Mouse (Mus musculus) adrenal gland, postnatal 25 days (tissue): ENCODE results near the gene Retnlg. TPM values are rescaled to one million over a fixed set of nuclear protein-coding genes. Genes with fewer than 3 reads are reported as not detected.
"Not testable (repeated sequence)": the region's sequence is repeated elsewhere in the genome, so short reads cannot be mapped to it uniquely, and the experiment has no call there.

ENCODE experiments used
- DNase-seq: peaks from one replicate; pipeline ENCODE4 v3.0.0; 2021; ENCODE audit warnings: mixed read lengths
- long read RNA-seq: library from polyadenylated mRNA; stranded (forward); transcript quantifications from one replicate; pipeline ENCODE4 v2.0.0, GENCODE M21; 2021
- total RNA-seq: library from RNA; stranded (reverse); gene quantifications from 2 replicates; pipeline ENCODE4 v1.2.3, GENCODE M21; 2021

Retnlg gene
- total RNA-seq: not detected in 2 replicates
- long read RNA-seq: 0 reads

DNA sequence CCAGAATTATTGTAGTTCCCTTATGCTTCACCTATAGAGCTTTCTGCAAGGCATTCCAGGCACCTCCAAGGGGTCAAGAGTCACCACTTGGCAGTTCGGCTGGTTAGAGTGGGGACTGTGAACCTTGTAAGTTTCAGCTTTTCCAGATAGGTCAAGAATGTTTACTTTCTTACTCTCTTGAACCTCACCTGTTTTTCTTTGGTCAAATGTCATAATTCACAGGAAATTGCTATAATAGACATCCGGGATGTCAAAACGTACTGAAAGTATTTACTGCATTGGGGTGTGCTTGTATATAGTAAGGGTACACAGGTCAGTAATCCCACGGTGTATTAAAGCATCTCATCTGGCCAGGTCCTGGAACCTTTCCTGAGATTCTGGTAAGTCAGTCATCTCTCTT lies at the start of gene Retnlg:
Gene Retnlg, plus strand, starts transcription at position 301 of the 400 bp plus-strand sequence.
- no peak for DNase-seq

DNA sequence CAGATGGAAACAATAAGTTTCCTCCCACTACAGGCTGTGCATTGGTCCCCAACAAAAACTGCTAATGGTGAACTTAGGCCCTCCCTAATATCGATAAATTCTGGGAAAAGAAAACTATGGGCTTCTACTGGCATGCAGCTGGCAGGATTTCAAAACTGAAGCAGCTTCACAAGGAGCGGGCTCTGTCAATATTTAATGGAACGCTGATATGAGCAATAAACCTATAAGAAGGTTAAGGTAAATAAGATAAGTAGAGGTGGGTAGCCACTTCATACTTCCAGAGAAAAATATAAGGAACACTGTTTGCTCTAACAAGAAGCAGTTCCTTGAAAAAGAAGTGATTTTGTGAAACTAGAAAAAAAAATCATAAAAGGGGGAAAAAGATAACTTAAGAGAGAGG lies 45.9 kb upstream of the Retnlg start:
- no peak for DNase-seq

DNA sequence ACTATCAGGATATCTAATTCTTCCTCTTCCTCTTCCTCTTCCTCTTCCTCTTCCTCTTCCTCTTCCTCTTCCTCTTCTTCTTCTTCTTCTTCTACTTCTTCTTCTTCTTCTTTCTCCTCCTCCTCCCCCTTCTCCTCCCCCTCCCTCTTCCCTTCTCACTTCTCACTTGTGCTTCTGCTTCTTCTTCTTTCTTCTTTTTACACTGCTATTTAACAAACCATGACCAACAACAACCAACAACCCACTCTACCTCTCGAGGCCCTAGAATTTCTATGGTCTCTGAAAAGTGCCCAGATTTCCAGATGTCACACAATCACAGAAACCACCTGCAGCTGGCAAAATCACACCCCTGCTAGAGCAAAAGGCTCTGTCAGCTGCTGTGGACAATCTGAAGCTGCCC lies 44.8 kb upstream of the Retnlg start:
- DNase-seq: no peak

DNA sequence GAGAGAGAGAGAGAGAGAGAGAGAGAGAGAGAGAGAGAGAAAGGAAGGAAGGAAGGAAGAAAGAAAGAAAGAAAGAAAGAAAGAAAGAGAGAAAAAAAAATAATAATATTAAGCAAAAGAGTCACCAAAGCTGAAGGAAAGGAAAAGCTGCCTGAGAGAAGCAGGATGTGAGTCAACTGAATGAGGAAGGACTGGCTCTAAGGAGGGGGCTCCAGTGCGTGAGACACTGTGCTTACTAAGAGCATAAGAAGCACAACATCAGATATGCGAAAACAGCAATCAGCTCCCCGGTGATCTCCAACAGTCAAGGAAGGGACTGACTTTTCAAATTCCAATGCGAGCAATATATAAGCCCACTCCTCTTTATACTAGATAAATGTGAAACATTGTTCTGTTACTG lies 43.4 kb upstream of the Retnlg start:
- no peak for DNase-seq

DNA sequence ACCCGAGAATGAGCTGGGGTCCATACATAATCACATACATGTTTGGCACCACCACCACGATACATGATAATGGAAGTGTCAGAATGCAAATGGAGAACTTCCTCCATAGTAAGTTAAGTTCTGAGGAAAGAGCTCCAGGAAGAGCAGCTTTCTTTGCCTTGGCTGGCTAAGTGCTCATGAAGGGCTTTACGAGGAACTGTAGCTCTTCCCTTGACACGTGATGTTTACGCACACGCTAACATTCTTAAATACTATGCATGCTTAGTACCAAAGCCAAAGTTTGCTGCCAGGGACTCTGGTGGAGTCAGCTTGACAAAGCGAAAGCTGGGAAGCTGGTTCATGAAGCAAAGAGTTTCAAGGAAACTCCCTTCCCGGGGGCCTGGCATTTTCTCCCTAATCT lies 40.4 kb upstream of the Retnlg start:
- DNase-seq: no peak

DNA sequence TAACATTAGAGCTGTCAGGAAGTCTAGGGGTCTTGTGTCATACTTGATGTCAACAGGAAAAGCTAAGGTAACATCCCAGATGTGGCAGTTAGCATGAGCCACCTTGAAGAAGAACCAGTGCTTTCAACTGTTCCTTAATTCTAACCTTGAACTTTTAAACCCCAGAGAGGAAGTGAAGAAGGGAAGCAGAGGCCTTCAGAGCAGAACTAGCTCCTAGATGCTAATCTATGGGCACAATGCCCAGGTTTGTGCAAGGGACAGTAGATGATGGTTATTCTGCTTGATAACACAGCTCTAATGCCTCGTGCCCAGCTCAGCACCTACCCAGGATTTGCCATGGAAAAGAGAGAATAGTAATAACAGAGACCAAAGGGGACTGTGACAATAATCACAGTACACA lies 38.8 kb upstream of the Retnlg start:
- DNase-seq: not testable (repeated sequence)

DNA sequence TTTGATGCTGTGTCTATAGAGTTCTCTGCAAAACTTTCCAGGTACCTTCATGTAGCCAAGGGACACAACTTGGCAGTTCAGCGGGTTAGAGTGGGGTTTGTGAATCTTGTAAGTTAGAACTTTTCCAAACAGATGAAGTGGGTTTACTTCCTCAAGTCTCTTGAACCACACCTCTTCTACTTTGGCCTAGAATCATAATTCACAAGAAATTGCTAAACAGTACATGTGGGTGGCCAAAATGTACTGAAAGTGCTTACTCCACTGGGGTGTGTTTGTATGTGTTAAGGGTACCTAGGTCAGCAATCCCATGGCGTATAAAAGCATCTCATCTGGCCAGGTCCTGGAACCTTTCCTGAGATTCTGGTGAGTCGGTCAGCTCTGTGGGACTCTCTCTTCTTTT lies 30.2 kb upstream of the Retnlg start, which contains the start of gene Retnla:
Gene Retnla, plus strand, starts transcription at position 286 of the 400 bp plus-strand sequence.
- no peak for DNase-seq

DNA sequence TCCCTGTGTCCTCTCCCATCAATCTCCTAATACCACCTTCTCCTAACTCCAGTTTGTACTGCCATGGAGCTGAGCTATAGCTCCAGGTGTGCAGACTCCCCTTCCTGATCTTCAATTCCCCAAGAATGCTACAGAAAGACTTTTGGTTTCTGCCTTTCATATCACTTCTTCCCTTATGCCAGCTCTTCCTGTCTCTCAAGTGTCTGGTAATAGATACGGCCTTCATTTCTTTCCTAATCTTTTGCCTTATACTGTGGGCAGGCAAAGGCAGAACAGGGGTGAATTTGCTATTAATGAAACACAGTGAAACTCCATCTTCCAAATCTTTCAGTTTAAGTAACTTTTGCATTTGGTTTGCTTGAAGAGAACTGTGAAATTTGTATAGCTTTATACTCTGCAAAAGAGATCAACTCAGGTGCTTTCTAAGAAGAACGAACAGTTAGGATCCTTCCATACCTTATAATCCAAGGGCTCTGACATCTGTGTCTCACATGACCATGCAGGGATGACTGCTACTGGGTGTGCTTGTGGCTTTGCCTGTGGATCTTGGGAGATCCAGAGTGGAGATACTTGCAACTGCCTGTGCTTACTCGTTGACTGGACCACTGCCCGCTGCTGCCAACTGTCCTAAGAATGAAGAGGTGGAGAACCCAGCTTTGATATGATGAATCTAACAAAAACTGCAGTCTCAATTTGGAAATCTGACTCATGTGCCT lies 28.6 kb upstream of the Retnlg start:
- DNase-seq: no peak

DNA sequence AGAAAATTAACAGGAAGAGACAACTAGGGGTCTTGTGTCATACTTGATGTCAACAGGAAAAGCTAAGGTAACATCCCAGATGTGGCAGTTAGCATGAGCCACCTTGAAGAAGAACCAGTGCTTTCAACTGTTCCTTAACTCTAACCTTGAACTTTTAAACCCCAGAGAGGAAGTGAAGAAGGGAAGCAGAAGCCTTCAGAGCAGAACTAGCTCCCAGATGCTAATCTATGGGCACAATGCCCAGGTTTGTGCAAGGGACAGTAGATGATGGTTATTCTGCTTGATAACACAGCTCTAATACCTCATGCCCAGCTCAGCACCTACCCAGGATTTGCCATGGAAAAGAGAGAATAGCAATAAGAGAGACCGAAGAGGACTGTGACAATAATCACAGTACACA lies 7.4 kb upstream of the Retnlg start:
- DNase-seq: not testable (repeated sequence)

DNA sequence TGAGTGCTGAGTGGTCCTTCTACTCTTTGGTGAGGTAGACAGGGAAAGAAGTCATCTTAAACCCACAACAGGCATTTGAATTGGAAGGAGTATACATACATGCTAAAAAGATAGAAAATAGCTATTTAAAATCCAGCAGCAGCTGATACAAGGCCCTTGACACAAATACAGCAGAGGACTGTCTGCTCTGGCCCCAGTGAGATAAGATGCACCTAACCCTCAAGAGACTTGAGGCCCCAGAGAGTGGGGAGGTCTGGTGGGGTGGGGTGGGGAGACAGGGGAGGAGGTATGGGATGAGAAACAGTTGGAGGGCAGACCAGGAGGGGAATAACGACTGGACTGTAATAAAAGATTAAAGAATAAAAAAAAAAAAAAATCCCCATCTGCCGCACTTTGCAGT lies 4.7 kb upstream of the Retnlg start:
- DNase-seq: no peak

DNA sequence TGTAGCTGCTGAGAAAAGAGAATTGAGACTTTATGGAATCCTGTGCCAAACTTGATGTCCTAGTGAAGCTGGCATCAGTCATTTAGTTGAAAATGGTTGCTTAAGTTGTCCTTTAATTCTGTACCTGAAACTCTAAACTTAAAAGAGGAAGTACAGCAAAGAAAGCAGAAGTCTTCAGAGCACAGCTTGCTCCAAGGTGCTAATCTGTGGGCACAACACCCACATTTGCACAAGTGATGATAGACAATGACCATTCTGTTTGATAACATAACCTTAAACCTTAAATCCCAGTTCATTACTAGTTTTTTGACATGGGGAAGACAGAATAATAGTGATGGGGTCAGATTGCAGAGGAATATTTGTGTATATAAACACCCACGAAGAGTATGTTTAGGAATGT lies 3.8 kb upstream of the Retnlg start:
- DNase-seq: no peak

DNA sequence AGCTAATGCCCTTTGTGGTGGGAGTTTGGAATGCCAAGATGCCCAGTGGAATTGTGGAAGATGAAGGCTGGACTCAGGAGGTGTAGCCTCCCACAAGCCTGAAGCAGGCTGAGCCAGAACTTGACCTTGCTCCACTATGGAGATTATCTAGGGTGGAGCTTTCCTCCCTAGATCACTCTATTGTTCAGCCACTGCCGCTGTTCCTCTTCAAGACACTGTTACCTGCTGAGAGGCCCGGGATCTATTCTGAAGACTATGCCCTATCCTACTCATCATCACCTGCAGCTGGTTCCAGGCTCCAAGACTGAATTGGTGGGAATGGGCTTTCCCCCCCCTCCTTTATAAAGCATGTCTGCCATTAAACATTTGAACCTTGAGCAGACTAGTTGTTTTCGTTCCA lies 2.8 kb upstream of the Retnlg start:
- DNase-seq: no peak

DNA sequence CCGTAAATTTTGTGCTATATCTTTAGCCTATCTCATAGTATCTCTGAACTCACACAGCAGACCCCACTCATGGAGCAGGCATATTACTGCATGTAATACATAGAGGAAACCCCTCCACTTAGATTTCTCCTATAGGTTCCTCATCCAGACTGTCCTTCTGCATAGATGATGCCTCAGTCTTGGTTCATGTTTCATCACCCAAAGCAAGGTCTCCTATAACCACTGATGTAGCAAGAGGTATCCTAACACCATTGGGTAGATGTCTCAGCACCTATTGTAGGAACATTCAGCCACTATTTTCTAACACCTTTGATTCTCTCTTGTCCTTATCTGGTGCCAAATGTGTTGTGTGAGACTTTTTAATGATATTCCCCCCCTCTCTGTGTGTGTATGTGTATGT lies 667 bp upstream of the Retnlg start:
- no peak for DNase-seq

DNA sequence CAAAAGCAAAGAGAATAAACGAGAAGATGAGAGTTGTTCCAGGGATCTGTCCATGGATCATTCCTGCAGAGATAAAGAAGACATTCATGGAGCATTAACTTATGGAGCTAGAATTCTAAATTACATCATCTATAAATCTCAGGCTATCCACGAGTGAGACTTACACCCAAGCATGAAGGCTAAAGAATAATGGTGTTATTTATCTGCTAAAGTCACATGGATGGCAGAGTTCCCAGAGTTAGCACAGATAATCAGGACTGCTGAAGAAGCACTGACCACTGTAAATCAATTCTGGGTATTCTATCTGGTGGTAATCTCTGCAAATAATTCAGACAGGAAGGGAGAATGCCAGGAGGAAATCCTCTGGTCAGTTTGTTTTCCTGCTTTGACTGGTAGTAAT lies 18.3 kb downstream of the Retnlg start:
- DNase-seq: no peak

DNA sequence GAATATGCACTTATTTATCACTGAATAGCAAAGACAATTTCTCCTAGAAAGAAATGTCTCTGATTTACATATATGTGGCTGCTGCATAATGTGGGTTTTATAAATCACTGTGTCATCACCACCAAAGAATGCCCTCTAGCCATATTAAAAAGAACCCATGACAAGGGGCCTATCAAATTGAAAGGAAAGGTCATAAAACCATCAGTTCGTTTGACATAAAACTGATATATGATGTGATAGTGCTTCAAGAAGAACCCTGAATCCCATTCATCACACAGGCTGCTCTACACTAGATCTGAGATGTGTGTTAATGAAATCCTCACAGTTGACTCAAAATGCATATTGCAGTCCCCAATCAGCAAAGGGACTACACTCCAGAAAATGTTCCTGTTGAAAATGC lies 27.4 kb downstream of the Retnlg start:
- no peak for DNase-seq

DNA sequence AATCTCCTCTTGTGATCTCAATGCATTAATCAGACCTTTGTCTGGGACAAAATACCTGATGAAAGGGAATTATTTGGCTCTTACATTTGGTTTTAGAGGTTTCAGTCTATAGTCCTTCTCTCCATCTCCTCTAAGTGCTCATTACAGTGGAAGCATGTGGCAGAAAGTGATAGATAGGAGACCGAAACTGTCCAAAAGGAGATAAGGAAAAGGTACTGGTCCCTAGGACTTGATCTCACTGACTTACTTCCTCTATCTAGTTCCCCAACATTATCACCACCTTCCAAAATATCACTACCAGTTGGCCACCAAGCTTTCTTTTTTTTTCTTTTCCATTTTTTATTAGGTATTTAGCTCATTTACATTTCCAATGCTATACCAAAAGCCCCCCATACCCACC lies 38.8 kb downstream of the Retnlg start:
- no peak for DNase-seq

DNA sequence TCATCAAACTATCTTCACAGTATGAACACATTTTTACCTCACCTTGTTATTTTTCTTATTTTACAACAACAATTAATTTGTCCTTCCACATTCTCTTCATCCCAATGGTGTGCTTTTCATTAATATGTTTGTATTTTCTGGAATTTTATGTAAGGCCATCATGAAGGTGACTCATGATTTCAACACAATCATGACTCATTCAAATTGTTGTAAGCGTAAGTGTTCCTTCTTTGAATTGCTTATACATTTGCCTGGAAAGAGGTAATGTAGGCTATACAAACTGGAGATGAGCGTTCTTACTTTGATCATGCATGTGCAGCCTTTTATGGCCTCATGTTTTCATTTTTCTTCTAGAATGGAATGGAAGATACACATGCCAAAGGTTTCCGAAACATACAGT lies 40.8 kb downstream of the Retnlg start:
- DNase-seq: no peak

DNA sequence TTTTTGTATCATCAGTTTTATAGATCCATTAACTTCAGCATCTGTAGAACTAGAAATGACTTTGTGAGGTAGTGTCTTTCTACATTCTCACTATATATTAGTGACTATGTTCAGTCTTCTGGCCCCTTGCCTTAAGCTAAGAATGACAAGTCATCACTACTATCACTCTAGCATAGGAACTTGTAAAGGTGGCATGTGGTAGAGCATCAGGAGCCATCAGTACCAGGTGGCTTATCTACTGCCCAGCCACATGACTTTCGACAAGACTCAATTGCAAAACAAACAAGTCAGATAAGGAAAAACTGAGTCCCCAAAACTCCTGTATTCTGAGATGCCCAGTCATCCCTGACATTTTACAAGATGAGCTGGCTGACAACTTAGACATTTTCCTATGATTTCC lies 51.3 kb downstream of the Retnlg start:
- no peak for DNase-seq

Other genes with a start within 250 kb of the Retnlg start
- 0.06 TPM in 1 of 2 replicates, not detected in the other for gene Trat1, start 100.6 kb upstream of the Retnlg start, total RNA-seq
- gene Retnlb, start 55.8 kb upstream of the Retnlg start, total RNA-seq: not detected in 2 replicates
- 4.1 and 5.8 TPM in 2 replicates for gene Retnla, start 30.1 kb upstream of the Retnlg start, total RNA-seq
- gene Dzip3, start 121.5 kb downstream of the Retnlg start, total RNA-seq: 20.4 and 23.6 TPM in 2 replicates
- 4.4 and 4.8 TPM in 2 replicates for gene Cip2a, start 121.6 kb downstream of the Retnlg start, total RNA-seq
- not detected in 2 replicates for gene Myh15, start 184.9 kb downstream of the Retnlg start, total RNA-seq